20 mouse cellular contexts compared by ENCODE assay signal in the genomic region with DNA sequence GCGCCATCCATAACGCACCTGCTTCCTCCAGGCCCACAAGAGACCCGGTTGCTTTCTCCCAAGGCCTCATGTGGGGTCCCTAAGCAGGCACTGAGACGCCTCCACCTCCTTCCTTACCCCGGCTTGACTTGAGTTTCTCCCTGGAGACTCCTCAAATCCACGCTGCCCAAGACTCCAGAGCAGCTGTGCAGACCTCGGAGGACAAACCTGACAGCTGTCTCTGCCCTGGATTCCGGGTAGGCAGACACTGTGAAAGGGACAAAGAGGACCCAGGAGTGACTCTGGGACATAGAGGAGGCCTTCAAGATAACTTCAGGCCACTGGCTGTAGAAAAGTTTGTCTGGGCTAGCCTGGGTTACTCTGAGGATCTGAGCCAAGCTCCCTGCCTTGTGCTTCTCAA. TPM values are rescaled to one million over a fixed set of nuclear protein-coding genes. Genes with fewer than 3 reads are reported as not detected.
"Had no signal": no experiment of that assay in that cellular context is flagged by ENCODE, and none has a peak within 500 bp of the region (broad histone marks: within the 10 kb centered on the region; RNA-seq: fewer than 3 reads in every experiment).

No protein-coding gene starts in this region.

- H3K4me1 ChIP-seq: midbrain, embryonic 15.5 days had no signal

- H3K9me3 ChIP-seq: liver, embryonic 13.5 days; lung, embryonic 15.5 days; megakaryocyte, embryonic 14.5 days; midbrain, embryonic 15.5 days; neural tube, embryonic 13.5 days had no signal

- H3K4me3 ChIP-seq: liver, embryonic 13.5 days; lung, embryonic 15.5 days; megakaryocyte, embryonic 14.5 days; midbrain, embryonic 15.5 days; neural tube, embryonic 13.5 days had no signal

- H3K4me2 ChIP-seq: liver, embryonic 13.5 days; lung, embryonic 15.5 days; midbrain, embryonic 11.5 days; midbrain, embryonic 15.5 days; neural tube, embryonic 13.5 days had no signal

- DNase-seq: kidney, adult 9 months; kidney, postnatal 25 days; layer of hippocampus, adult 9-11 months; layer of hippocampus, postnatal 36 days; liver; liver, embryonic 13.5 days; liver, postnatal 0 days; lung, postnatal 14 days; retina, postnatal 1 day; right cerebral cortex, postnatal 4 days; spleen, adult 18-20 months; thymus, adult 2 months; thymus, postnatal 25 days had no signal

- H3K36me3 ChIP-seq: liver, embryonic 13.5 days; lung, embryonic 15.5 days; midbrain, embryonic 15.5 days; neural tube, embryonic 13.5 days had no signal

- H3K27me3 ChIP-seq: liver, embryonic 13.5 days; lung, embryonic 15.5 days; midbrain, embryonic 15.5 days; neural tube, embryonic 13.5 days had no signal

- H3K9ac ChIP-seq: liver, embryonic 13.5 days; liver, postnatal 0 days; lung, embryonic 15.5 days; midbrain, embryonic 15.5 days; neural tube, embryonic 13.5 days had no signal

- H3K27ac ChIP-seq: liver, embryonic 13.5 days; lung, embryonic 15.5 days; macrophage; midbrain, embryonic 15.5 days; neural tube, embryonic 13.5 days had no signal

- ATAC-seq: liver, postnatal 0 days; midbrain, embryonic 15.5 days had no signal

RNA-seq across cellular contexts. Expression of gene Eml1, which starts 3.9 kb away (rescaled TPM):
- total RNA-seq: monocyte, adult 5-6 weeks had no signal
- polyA plus RNA-seq: macrophage had no signal

RNA-seq across cellular contexts. Expression of gene Cyp46a1, which starts 40.5 kb away (rescaled TPM):
- total RNA-seq: monocyte, adult 5-6 weeks had no signal
- polyA plus RNA-seq: macrophage had no signal
